Mouse (Mus musculus): Measurements from ENCODE around the gene Mpnd. TPM values are rescaled to one million over a fixed set of nuclear protein-coding genes. Genes with fewer than 3 reads are reported as not detected.

The Mpnd gene
- polyA plus RNA-seq, 1 experiment from 2014 or later: 80.1 TPM

- Histone ChIP-seq H3K4me1 (replicated peaks; ENCODE audit: control insufficient read depth, insufficient read depth, low read length) (peaks cover 11% of the 10 kb centered on the region; the same call in 1 of the 2 replicates), H3K9ac (ENCODE audit: low read length) (no peak overlapping the region), H3K9me3 (ENCODE audit: control insufficient read depth, low read length) (no peaks in the 10 kb centered on the region), H3K4me2 (ENCODE audit: low read depth, low read length) (0 out of 2 replicates have a peak overlapping the region, but pooled peaks have one; percentile 99), H3K4me3 (ENCODE audit: low read length) (no peak overlapping the region), H3K27ac (ENCODE audit: low read length) (no peak overlapping the region), H3K27me3 (ENCODE audit: control insufficient read depth, insufficient read depth, low read depth, low read length) (peaks cover 12% of the 10 kb centered on the region), H3K36me3 (ENCODE audit: control insufficient read depth, insufficient read depth, low read length) (no peaks in the 10 kb centered on the region)
- no peak for ATAC-seq (ENCODE audit: low read depth)
- 27% methylated on average over 22 of the region's 22 CpGs for WGBS
Measured at GRCm38 (mm10) chr17:55971453-55971852, 34.1 kb upstream of the Mpnd start.

GRCm38 (mm10) chr17:55976255-55976862 lies 29.2 kb upstream of the Mpnd start:
- no peaks in the 10 kb centered on the region for H3K36me3 ChIP-seq (ENCODE audit: control insufficient read depth, insufficient read depth, low read length)
- no peak overlapping the region for H3K9ac ChIP-seq (ENCODE audit: low read length)
- no peaks in the 10 kb centered on the region for H3K9me3 ChIP-seq (ENCODE audit: control insufficient read depth, low read length)
- peaks cover 3% of the 10 kb centered on the region; the same call in 1 of the 2 replicates for H3K27me3 ChIP-seq (ENCODE audit: control insufficient read depth, insufficient read depth, low read depth, low read length)
- H3K4me3 ChIP-seq (ENCODE audit: low read length): no peak overlapping the region
- ATAC-seq (ENCODE audit: low read depth): peak; percentile 81
- WGBS: 13% methylated on average over 13 of the region's 13 CpGs
- no peak overlapping the region for H3K27ac ChIP-seq (ENCODE audit: low read length)
- no peaks in the 10 kb centered on the region; the same call in 1 of the 2 replicates for H3K4me1 ChIP-seq (replicated peaks; ENCODE audit: control insufficient read depth, insufficient read depth, low read length)
- peak overlapping the region; percentile 9 for H3K4me2 ChIP-seq (ENCODE audit: low read depth, low read length)

GRCm38 (mm10) chr17:55977301-55977700 lies 28.2 kb upstream of the Mpnd start:
- Histone ChIP-seq H3K27ac (ENCODE audit: low read length) (no peak overlapping the region), H3K27me3 (ENCODE audit: control insufficient read depth, insufficient read depth, low read depth, low read length) (no peaks in the 10 kb centered on the region), H3K9ac (ENCODE audit: low read length) (no peak overlapping the region), H3K36me3 (ENCODE audit: control insufficient read depth, insufficient read depth, low read length) (no peaks in the 10 kb centered on the region), H3K4me3 (ENCODE audit: low read length) (no peak overlapping the region), H3K4me1 (replicated peaks; ENCODE audit: control insufficient read depth, insufficient read depth, low read length) (no peaks in the 10 kb centered on the region), H3K4me2 (ENCODE audit: low read depth, low read length) (no peak overlapping the region), H3K9me3 (ENCODE audit: control insufficient read depth, low read length) (no peaks in the 10 kb centered on the region)
- ATAC-seq (ENCODE audit: low read depth): no peak
- WGBS: 14% methylated on average over 3 of the region's 3 CpGs

- Histone ChIP-seq H3K27me3 (ENCODE audit: control insufficient read depth, insufficient read depth, low read depth, low read length) (peaks cover 4% of the 10 kb centered on the region; the same call in 1 of the 2 replicates), H3K4me1 (replicated peaks; ENCODE audit: control insufficient read depth, insufficient read depth, low read length) (peaks cover 5% of the 10 kb centered on the region; the same call in 1 of the 2 replicates), H3K4me3 (ENCODE audit: low read length) (peak within 1 kb of the TSS; percentile 44), H3K27ac (ENCODE audit: low read length) (no peak within 1 kb of the TSS), H3K36me3 (ENCODE audit: control insufficient read depth, insufficient read depth, low read length) (no peaks in the 10 kb centered on the region), H3K9me3 (ENCODE audit: control insufficient read depth, low read length) (no peaks in the 10 kb centered on the region), H3K9ac (ENCODE audit: low read length) (peak within 1 kb of the TSS; percentile 44), H3K4me2 (ENCODE audit: low read depth, low read length) (peak within 1 kb of the TSS; percentile 54)
- WGBS: 11% methylated on average over 27 of the region's 35 CpGs
- peak; percentile 65 for ATAC-seq (ENCODE audit: low read depth)
Measured at GRCm38 (mm10) chr17:55986030-55986961, 19.2 kb upstream of the Mpnd start, which contains the start of gene Fsd1. TSS of gene Fsd1 (plus strand) at chr17:55986509.

GRCm38 (mm10) chr17:55990278-55990898 lies 15.1 kb upstream of the Mpnd start:
- Histone ChIP-seq H3K4me2 (ENCODE audit: low read depth, low read length) (no peak overlapping the region), H3K27me3 (ENCODE audit: control insufficient read depth, insufficient read depth, low read depth, low read length) (peaks cover 4% of the 10 kb centered on the region; the same call in 1 of the 2 replicates), H3K9me3 (ENCODE audit: control insufficient read depth, low read length) (no peaks in the 10 kb centered on the region), H3K36me3 (ENCODE audit: control insufficient read depth, insufficient read depth, low read length) (no peaks in the 10 kb centered on the region), H3K27ac (ENCODE audit: low read length) (no peak overlapping the region), H3K4me1 (replicated peaks; ENCODE audit: control insufficient read depth, insufficient read depth, low read length) (peaks cover 5% of the 10 kb centered on the region; the same call in 1 of the 2 replicates), H3K9ac (ENCODE audit: low read length) (no peak overlapping the region), H3K4me3 (ENCODE audit: low read length) (no peak overlapping the region)
- ATAC-seq (ENCODE audit: low read depth): no peak
- WGBS: 79% methylated on average over 8 of the region's 8 CpGs

DNA sequence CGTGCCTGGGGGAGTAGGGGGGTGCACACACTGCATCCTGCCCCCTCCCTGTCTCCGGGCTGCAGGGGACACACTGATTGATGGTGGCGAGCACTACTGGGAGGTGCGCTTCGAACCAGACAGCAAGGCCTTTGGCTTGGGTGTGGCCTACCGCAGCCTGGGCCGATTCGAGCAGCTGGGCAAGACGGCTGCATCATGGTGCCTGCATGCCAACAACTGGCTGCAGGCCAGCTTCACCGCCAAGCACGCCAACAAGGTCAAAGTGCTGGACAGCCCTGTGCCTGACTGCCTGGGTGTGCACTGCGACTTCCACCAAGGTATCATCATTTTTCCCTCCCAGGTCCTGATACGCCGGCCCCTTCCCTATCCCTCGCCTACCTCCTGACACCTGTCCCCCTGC lies 9.5 kb upstream of the Mpnd start:
- H3K4me2 ChIP-seq (ENCODE audit: low read depth, low read length): no peak overlapping the region
- 76% methylated on average over 15 of the region's 15 CpGs for WGBS
- H3K4me1 ChIP-seq (replicated peaks; ENCODE audit: control insufficient read depth, insufficient read depth, low read length): no peaks in the 10 kb centered on the region
- ATAC-seq (ENCODE audit: low read depth): no peak
- peaks cover 6% of the 10 kb centered on the region; the same call in 1 of the 2 replicates for H3K27me3 ChIP-seq (ENCODE audit: control insufficient read depth, insufficient read depth, low read depth, low read length)
- H3K9me3 ChIP-seq (ENCODE audit: control insufficient read depth, low read length): no peaks in the 10 kb centered on the region
- no peak overlapping the region for H3K9ac ChIP-seq (ENCODE audit: low read length)
- no peak overlapping the region for H3K4me3 ChIP-seq (ENCODE audit: low read length)
- no peaks in the 10 kb centered on the region for H3K36me3 ChIP-seq (ENCODE audit: control insufficient read depth, insufficient read depth, low read length)
- no peak overlapping the region for H3K27ac ChIP-seq (ENCODE audit: low read length)

DNA sequence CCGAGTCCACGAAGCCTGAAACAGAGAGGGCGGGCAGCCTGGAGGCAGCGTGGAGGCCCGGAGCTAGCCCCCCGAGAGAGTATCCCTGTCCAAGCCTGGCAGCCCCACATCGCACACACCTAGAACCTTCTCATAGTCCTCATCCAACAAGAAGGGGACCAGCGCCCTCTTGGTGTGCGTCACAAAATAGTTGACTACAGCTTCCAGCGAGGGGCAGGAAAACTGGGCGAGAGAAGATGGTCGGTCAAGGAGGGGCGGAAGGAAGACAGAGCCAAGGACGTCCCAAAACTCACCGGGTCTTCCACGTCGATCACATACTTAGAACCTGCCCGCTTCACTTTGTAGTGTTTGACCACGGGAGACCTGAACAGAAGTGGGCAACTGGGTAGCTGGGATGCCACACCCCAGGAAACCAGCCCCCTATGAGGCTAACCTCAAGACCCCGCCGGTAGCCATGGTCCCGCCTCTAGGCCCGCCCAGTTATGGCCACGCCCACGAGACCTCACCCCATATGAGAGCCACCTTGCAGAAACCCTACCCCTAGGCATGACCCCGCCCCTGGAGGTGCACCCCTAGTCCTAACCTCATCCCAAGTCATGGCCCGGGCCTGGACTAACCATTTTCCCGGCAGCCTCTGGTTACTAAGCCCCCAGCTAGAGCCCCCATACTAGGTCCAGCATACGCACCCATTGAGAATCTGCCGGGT lies 5.6 kb upstream of the Mpnd start:
- H3K27me3 ChIP-seq (ENCODE audit: control insufficient read depth, insufficient read depth, low read depth, low read length): peaks cover 6% of the 10 kb centered on the region; the same call in 1 of the 2 replicates
- peak; percentile 29; the same call in 1 of the 2 replicates for ATAC-seq (ENCODE audit: low read depth)
- H3K9ac ChIP-seq (ENCODE audit: low read length): no peak overlapping the region
- H3K27ac ChIP-seq (ENCODE audit: low read length): no peak overlapping the region
- H3K36me3 ChIP-seq (ENCODE audit: control insufficient read depth, insufficient read depth, low read length): no peaks in the 10 kb centered on the region
- H3K9me3 ChIP-seq (ENCODE audit: control insufficient read depth, low read length): no peaks in the 10 kb centered on the region
- no peak overlapping the region for H3K4me3 ChIP-seq (ENCODE audit: low read length)
- WGBS: 12% methylated on average over 30 of the region's 30 CpGs
- H3K4me2 ChIP-seq (ENCODE audit: low read depth, low read length): peak overlapping the region; percentile 1; the same call in 1 of the 2 replicates
- no peaks in the 10 kb centered on the region for H3K4me1 ChIP-seq (replicated peaks; ENCODE audit: control insufficient read depth, insufficient read depth, low read length)

- 71% methylated on average over 3 of the region's 3 CpGs for WGBS
- Histone ChIP-seq H3K4me3 (ENCODE audit: low read length) (no peak overlapping the region), H3K4me1 (replicated peaks; ENCODE audit: control insufficient read depth, insufficient read depth, low read length) (peaks cover 6% of the 10 kb centered on the region), H3K9ac (ENCODE audit: low read length) (no peak overlapping the region), H3K27me3 (ENCODE audit: control insufficient read depth, insufficient read depth, low read depth, low read length) (peaks cover 6% of the 10 kb centered on the region; the same call in 1 of the 2 replicates), H3K27ac (ENCODE audit: low read length) (no peak overlapping the region), H3K4me2 (ENCODE audit: low read depth, low read length) (no peak overlapping the region), H3K36me3 (ENCODE audit: control insufficient read depth, insufficient read depth, low read length) (no peaks in the 10 kb centered on the region), H3K9me3 (ENCODE audit: control insufficient read depth, low read length) (no peaks in the 10 kb centered on the region)
- ATAC-seq (ENCODE audit: low read depth): no peak
Measured at GRCm38 (mm10) chr17:56003000-56003399, 2.5 kb upstream of the Mpnd start.

Data from lung, embryonic 16.5 days (tissue).